Mouse (Mus musculus) heart, embryonic 14.5 days (tissue): Measurements from ENCODE around the gene 2010111I01Rik. TPM values are rescaled to one million over a fixed set of nuclear protein-coding genes. Genes with fewer than 3 reads are reported as not detected.
A peak's percentile ranks its signal among the peaks of the same experiment; 100 is the strongest.

Source experiments
- ATAC-seq: fragments of 200-750 bp; cut with Nextera tagmentation; 2 replicates; pipeline ENCODE4 v1.8.0; 2017; ENCODE audit warnings: low read depth, moderate TSS enrichment; ENCODE audit not compliant: insufficient number of reproducible peaks, insufficient read depth, low FRiP score
- H3K27ac ChIP-seq, 2 experiments: fragments of 200-500 bp in 1 of 2; fragments of 300-500 bp in 1 of 2; sonication (generic) in 1 of 2; replicated peaks in 1 of 2; 2 replicates each; pipeline ENCODE4 v1.5.1; 2012 to 2014; ENCODE audit warnings: low read depth in 2 of 2, low read length in 2 of 2, control low read depth in 1 of 2, mild to moderate bottlenecking in 1 of 2, mixed read lengths in 1 of 2; ENCODE audit not compliant: control insufficient read depth in 1 of 2, insufficient read depth in 1 of 2
- H3K27me3 ChIP-seq: fragments of 300-500 bp; sonication (generic); 2 replicates; pipeline ENCODE4 v1.6.1; 2014; ENCODE audit warnings: mild to moderate bottlenecking, low read length, control low read depth; ENCODE audit not compliant: control insufficient read depth, insufficient read depth
- H3K36me3 ChIP-seq: fragments of 300-500 bp; sonication (generic); 2 replicates; pipeline ENCODE4 v1.6.1; 2014; ENCODE audit warnings: mild to moderate bottlenecking, control low read depth, low read length, mixed read lengths; ENCODE audit not compliant: control insufficient read depth, insufficient read depth
- H3K4me1 ChIP-seq, 2 experiments: fragments of 200-500 bp in 1 of 2; fragments of 300-500 bp in 1 of 2; sonication (generic) in 1 of 2; 2 replicates each; pipeline ENCODE4 v1.6.1; 2012 to 2014; ENCODE audit warnings: low read length in 2 of 2, control low read depth in 1 of 2, mixed read lengths in 1 of 2; ENCODE audit not compliant: control insufficient read depth in 2 of 2, insufficient read depth in 2 of 2
- H3K4me2 ChIP-seq: fragments of 300-500 bp; sonication (generic); 2 replicates; pipeline ENCODE4 v1.6.1; 2014; ENCODE audit warnings: mild to moderate bottlenecking, low read length
- H3K4me3 ChIP-seq, 2 experiments: fragments of 200-500 bp in 1 of 2; fragments of 300-500 bp in 1 of 2; sonication (generic) in 1 of 2; 2 replicates each; pipeline ENCODE4 v1.5.1; 2012 to 2014; ENCODE audit warnings: low read length in 2 of 2, mild to moderate bottlenecking in 2 of 2, control low read depth in 1 of 2, low read depth in 1 of 2, moderate library complexity in 1 of 2; ENCODE audit not compliant: control insufficient read depth in 1 of 2, insufficient read depth in 1 of 2
- H3K9ac ChIP-seq: fragments of 300-500 bp; sonication (generic); 2 replicates; pipeline ENCODE4 v1.6.1; 2014; ENCODE audit warnings: mild to moderate bottlenecking, low read length
- H3K9me3 ChIP-seq: fragments of 300-500 bp; sonication (generic); 2 replicates; pipeline ENCODE4 v1.6.1; 2016; ENCODE audit warnings: low read length, control low read depth; ENCODE audit not compliant: control insufficient read depth
- WGBS: fragments of 180-500 bp; shearing (Covaris S2); extraction: QIAGEN DNeasy Blood & Tissue Kit; methylation state at CpG from one replicate; pipeline ENCODE4 v1.1.7; 2014; 5-methylcytosine and 5-hydroxymethylcytosine counted together
- polyA plus RNA-seq: library from polyadenylated mRNA; unstranded; fragments of >200 nt; fragmentation: Nextera tagmentation; extraction: Ambion mirVana; gene quantifications from 2 replicates; pipeline ENCODE4 v1.2.1, GENCODE M21; 2014

The 2010111I01Rik gene
- polyA plus RNA-seq, 1 experiment from 2014 or later: 69.5 TPM

DNA sequence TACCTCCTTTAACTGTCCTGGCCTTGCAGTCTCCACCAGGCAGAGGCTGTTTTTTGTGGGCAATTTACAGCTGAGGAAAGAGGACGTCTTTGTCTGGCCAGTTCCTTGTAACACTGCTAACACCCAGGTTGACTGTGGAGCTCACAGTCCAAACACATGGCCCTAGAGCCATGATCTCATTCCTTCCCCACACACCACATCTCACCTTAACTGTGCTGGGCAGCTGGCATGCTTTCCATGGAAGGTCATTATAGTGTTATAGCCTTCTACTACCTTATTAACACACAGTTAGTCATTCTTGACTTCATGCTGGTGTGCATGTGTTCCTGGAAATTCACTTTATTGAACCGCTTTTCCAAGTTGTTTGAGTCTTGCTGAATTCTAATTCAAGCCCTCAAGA lies 127.6 kb downstream of the 2010111I01Rik start:
- Histone ChIP-seq H3K9me3 (no peaks in the 10 kb centered on the region), H3K4me3 (no peak overlapping the region), H3K9ac (no peak overlapping the region), H3K4me1 (peaks cover 16 to 21% of the 10 kb centered on the region in 2 experiments), H3K27me3 (no peaks in the 10 kb centered on the region), H3K27ac (no peak overlapping the region), H3K36me3 (no peaks in the 10 kb centered on the region), H3K4me2 (no peak overlapping the region)
- WGBS: 84% methylated on average over 2 of the region's 2 CpGs
- no peak for ATAC-seq

DNA sequence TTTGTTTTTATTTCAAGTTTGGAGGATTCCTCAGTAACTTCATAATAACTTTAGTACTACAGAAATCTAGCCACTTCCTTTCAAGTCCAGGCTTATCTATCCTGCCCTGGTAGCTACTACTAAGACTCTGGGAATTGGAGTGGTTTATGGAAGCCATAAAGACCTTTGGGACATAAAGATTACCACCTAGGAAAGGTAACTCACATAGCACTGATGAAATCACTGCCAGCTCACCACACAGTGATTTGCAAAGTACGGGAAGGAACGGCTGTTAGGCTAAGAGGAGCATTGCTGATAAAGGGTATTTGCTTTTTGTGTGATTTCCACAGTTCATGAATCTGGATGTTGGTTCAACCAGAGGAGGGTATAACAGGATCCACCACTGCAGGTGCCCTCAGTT lies 128.2 kb downstream of the 2010111I01Rik start:
- ATAC-seq: no peak
- H3K9ac ChIP-seq: no peak overlapping the region
- H3K27me3 ChIP-seq: no peaks in the 10 kb centered on the region
- peaks cover 16 to 21% of the 10 kb centered on the region in 2 experiments for H3K4me1 ChIP-seq
- no peaks in the 10 kb centered on the region for H3K9me3 ChIP-seq
- H3K36me3 ChIP-seq: no peaks in the 10 kb centered on the region
- H3K4me3 ChIP-seq: no peak overlapping the region
- H3K27ac ChIP-seq: no peak overlapping the region
- 67% methylated on average over 2 of the region's 2 CpGs for WGBS
- H3K4me2 ChIP-seq: no peak overlapping the region

DNA sequence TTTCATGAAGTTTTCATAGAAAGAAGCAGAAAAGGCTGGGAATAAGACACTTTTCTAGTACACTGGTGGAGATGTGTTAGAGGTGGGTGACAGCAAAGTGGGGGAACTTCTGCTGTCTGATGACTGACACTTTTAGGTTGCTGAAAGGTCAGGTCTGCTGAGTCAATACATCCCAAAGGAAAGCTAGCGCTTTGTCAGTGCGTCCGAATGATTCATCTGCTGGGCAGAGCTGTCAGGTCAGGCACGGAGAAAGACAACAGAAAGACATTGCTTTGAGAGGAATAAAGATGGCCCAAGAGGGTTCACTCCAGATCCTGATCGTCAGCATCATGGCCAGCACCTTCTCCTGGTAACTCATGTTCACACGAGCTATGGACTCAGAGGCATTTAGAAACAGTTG lies 128.9 kb downstream of the 2010111I01Rik start:
- Histone ChIP-seq H3K27ac (no peak overlapping the region), H3K4me2 (no peak overlapping the region), H3K9ac (no peak overlapping the region), H3K27me3 (no peaks in the 10 kb centered on the region), H3K36me3 (no peaks in the 10 kb centered on the region), H3K9me3 (no peaks in the 10 kb centered on the region), H3K4me1 (peaks cover 16 to 21% of the 10 kb centered on the region in 2 experiments), H3K4me3 (no peak overlapping the region)
- no peak for ATAC-seq
- 75% methylated on average over 6 of the region's 6 CpGs for WGBS

DNA sequence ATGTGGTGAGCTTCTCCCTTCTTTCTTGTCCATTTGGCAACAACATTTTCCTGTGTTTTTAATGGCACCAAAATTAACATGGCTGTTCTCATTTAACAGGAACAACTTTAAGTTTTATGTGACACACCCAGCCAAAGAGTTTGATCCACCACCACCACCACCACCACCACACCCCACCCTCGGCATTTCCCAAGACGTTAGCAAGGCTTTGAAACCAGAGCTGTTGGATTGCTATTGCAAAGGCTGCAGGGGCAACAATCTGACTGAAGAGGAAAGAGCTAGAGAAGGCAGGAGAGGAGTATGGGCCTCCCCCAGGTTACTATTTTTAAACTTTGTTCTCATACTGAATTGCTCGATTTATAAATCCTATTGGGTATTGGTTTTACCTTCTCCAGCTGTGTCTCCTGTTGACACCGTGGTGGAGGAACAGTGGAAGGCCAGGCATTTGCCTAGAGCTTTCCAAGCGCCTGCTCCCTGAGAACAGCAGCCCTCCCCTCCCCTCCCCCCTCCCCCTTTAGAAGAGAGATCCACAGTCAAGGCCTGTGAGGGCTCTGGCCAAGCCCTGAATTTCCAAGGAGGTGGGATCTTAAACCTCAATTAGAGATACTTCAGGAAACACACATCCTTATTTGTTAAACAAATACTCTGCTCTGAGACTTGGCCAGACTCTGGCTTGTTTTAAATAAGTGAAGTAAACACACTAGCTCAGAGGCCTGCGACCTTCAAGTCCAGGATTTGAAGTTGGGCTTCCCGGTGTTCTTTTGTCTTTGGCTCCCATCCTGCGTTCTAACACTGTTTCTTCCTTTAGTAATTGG lies 129.8 kb downstream of the 2010111I01Rik start:
- Histone ChIP-seq H3K36me3 (no peaks in the 10 kb centered on the region), H3K27ac (peak overlapping the region in 1 of 2 experiments; percentile 10; a peak in 2 of 4 replicates), H3K27me3 (no peaks in the 10 kb centered on the region), H3K9me3 (no peaks in the 10 kb centered on the region), H3K4me2 (no peak overlapping the region), H3K9ac (no peak overlapping the region), H3K4me1 (peaks cover 16 to 21% of the 10 kb centered on the region in 2 experiments), H3K4me3 (no peak overlapping the region)
- WGBS: 29% methylated on average over 8 of the region's 8 CpGs
- ATAC-seq: no peak

DNA sequence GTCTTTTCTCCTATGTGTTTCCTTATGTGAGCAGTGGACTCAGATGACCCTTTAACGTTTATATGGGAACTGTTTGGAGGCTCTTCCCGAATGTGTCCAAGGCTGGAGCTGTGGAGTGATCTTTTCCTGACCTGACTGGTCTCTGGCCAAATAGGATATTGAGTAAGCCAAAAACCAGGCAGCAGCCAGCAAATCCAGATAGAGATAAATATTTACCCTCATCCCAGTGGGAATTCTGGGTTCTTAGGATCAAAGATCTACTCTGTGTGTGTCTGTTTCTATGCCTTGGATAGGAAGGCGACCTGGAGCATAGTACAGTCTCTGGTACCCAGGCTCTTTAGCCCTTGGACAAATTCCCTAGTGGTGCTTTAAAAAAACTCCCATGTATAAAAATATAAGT lies 132.1 kb downstream of the 2010111I01Rik start:
- WGBS: 38% methylated on average over 3 of the region's 3 CpGs

DNA sequence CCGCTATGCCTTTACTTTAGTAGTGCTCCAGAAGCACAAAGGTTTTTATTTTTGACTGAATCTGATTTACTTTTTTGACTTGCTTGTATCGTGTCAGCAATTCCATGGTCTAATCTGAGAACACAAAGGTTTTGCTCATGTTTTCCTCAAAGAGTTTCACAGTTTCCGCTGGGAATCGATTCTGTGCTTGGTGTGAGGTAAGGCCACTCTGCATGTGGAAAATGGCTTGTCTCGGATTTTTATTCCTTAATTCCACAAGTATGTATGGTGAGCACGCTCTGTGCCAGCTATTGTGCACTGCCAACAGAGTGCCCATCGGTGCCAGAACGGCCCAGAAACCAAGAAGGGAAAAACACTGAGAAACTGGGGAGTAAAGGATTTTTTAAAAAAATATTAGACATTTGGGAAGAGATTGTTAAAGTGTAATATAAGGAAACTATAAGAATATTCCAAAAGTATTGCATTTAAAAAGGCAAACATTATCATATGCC lies 132.8 kb downstream of the 2010111I01Rik start:
- Histone ChIP-seq H3K4me3 (no peak overlapping the region), H3K9ac (no peak overlapping the region), H3K4me1 (peaks cover 16 to 21% of the 10 kb centered on the region in 2 experiments), H3K4me2 (no peak overlapping the region), H3K27me3 (no peaks in the 10 kb centered on the region), H3K9me3 (no peaks in the 10 kb centered on the region), H3K36me3 (no peaks in the 10 kb centered on the region), H3K27ac (peak overlapping the region in 1 of 2 experiments; percentile 28; a peak in 1 of 4 replicates)
- no peak for ATAC-seq
- WGBS: 79% methylated on average over 8 of the region's 8 CpGs

More for the DNA sequence above, 132.1 kb downstream of the 2010111I01Rik start:
- no peaks in the 10 kb centered on the region for H3K36me3 ChIP-seq
- no peaks in the 10 kb centered on the region for H3K9me3 ChIP-seq
- peak; percentile 58 for ATAC-seq
- H3K27ac ChIP-seq: no peak overlapping the region; a peak in 1 of 4 replicates
- no peak overlapping the region for H3K9ac ChIP-seq
- H3K4me1 ChIP-seq: peaks cover 16 to 21% of the 10 kb centered on the region in 2 experiments
- H3K27me3 ChIP-seq: no peaks in the 10 kb centered on the region
- H3K4me3 ChIP-seq: no peak overlapping the region
- H3K4me2 ChIP-seq: no peak overlapping the region

DNA sequence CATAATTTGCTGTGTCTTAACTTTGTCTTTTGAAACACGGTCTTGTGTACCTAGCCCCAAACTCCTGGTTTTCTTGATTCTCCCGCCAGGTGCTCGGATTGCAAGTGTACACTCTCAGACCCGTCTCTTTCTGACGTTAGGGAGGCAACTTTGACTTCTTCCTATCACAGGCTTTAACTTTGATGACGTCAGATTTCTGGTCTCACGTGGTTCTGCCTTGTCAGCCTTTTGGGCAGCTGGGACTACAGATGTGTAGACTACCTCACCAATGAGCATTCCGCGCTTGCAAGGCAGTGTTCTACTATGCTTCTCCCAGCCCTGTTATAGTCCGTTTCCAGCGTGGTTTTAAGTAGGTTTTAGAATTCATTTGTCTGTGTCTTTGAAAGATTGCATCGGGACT lies 137.1 kb downstream of the 2010111I01Rik start:
- 73% methylated on average over 12 of the region's 12 CpGs for WGBS
- H3K27ac ChIP-seq: no peak overlapping the region
- H3K4me2 ChIP-seq: no peak overlapping the region
- no peak overlapping the region for H3K4me3 ChIP-seq
- H3K36me3 ChIP-seq: no peaks in the 10 kb centered on the region
- no peak overlapping the region for H3K9ac ChIP-seq
- H3K4me1 ChIP-seq: peaks cover 0 to 5% of the 10 kb centered on the region in 2 experiments; a peak in 2 of 4 replicates
- no peaks in the 10 kb centered on the region for H3K9me3 ChIP-seq
- no peak for ATAC-seq
- H3K27me3 ChIP-seq: no peaks in the 10 kb centered on the region
